Mouse (Mus musculus): ENCODE measurements around the gene Cul5. TPM values are rescaled to one million over a fixed set of nuclear protein-coding genes. Genes with fewer than 3 reads are reported as not detected.

Cul5 gene
- polyA plus RNA-seq, 1 experiment from 2014 or later: 39.2 TPM

DNA sequence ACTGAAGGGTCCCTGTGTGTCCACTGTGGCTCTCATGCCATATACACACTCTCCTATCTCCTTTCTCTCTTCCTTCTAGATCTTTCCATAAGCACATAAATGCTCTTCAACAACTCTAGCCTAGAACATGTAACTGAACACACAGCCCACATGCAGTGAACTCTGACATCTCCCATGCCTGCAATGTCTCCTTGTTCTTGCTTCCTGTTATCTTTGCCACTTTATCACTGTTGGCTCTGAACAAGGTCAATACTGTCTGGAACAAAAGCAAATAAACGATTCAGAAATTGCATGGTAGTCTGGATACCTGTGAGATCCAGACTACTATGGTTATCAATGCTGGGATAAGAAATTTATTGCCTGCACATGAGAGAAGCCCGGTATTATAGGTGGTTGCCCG lies 66.0 kb downstream of the Cul5 start:
- H3K27ac ChIP-seq (replicated peaks): peak overlapping the region; percentile 38
- no peaks in the 10 kb centered on the region for H3K27me3 ChIP-seq
- no peak for ATAC-seq (ENCODE audit: low read depth)
- peaks cover 18% of the 10 kb centered on the region for H3K4me1 ChIP-seq (replicated peaks)
- H3K9ac ChIP-seq: no peak overlapping the region
- 0 out of 2 replicates have a peak, but pooled peaks cover 3% of the 10 kb centered on the region for H3K36me3 ChIP-seq
- WGBS: 89% methylated on average over 3 of the region's 3 CpGs
- H3K4me2 ChIP-seq: no peak overlapping the region
- H3K9me3 ChIP-seq: no peaks in the 10 kb centered on the region
- no peak overlapping the region for H3K4me3 ChIP-seq

DNA sequence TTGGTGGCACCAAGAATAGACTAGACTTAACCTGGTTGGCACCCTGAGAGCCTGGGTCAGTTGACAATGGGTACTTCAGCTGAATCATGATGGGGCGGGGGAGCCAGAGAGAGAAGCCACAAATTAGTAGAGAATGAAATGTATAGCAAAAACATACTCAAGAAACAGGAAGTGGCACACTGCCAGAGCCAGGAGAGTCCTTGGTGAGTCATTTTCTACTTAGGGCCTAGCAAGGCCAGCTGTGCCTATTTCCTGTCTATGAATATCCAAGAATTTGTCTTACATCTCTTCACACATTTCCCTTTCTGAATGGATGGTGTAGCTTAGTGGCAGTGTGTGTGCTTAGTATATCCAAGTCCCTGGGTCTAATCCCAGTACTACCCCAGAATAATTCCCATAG lies 66.4 kb downstream of the Cul5 start:
- H3K9me3 ChIP-seq: no peaks in the 10 kb centered on the region
- no peak overlapping the region for H3K4me2 ChIP-seq
- no peak for ATAC-seq (ENCODE audit: low read depth)
- no peak overlapping the region for H3K4me3 ChIP-seq
- peak overlapping the region; percentile 38 for H3K27ac ChIP-seq (replicated peaks)
- 75% methylated on average over 1 of the region's 1 CpGs for WGBS
- no peaks in the 10 kb centered on the region for H3K27me3 ChIP-seq
- 0 out of 2 replicates have a peak, but pooled peaks cover 3% of the 10 kb centered on the region for H3K36me3 ChIP-seq
- H3K4me1 ChIP-seq (replicated peaks): peaks cover 14% of the 10 kb centered on the region
- H3K9ac ChIP-seq: no peak overlapping the region

DNA sequence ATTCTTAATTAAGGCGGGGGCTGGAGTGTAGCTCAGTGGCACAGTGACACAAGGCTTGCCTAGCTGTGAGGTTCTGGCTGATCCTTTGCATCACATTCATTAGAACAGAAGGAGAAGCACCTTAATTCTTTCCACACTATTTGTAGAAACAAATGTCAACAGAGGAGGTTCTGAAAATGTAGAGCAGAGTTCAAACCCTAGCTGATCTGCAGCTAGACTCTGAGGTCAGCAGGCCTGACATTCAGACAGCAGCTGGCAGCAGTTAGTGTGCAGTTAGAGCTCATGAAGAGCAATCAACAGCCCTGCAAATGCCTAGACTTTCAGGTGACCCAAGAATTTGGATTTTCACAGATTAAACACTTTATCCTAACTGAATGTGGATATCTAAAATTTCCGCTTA lies 68.3 kb downstream of the Cul5 start:
- H3K4me1 ChIP-seq (replicated peaks): 0 out of 2 replicates have a peak, but pooled peaks cover 10% of the 10 kb centered on the region
- H3K9me3 ChIP-seq: no peaks in the 10 kb centered on the region
- H3K27me3 ChIP-seq: no peaks in the 10 kb centered on the region
- H3K4me2 ChIP-seq: no peak overlapping the region
- 93% methylated on average over 2 of the region's 2 CpGs for whole genome bisulfite sequencing
- 0 out of 2 replicates have a peak, but pooled peaks cover 3% of the 10 kb centered on the region for H3K36me3 ChIP-seq
- no peak overlapping the region for H3K9ac ChIP-seq
- no peak overlapping the region for H3K27ac ChIP-seq (replicated peaks)
- H3K4me3 ChIP-seq: no peak overlapping the region
- ATAC-seq (ENCODE audit: low read depth): no peak

- no peak for ATAC-seq (ENCODE audit: low read depth)
- H3K36me3 ChIP-seq: peaks cover 13% of the 10 kb centered on the region
- 74% methylated on average over 6 of the region's 6 CpGs for WGBS
- H3K27ac ChIP-seq (replicated peaks): no peak overlapping the region
- H3K9ac ChIP-seq: no peak overlapping the region
- H3K4me1 ChIP-seq (replicated peaks): 0 out of 2 replicates have a peak, but pooled peaks cover 6% of the 10 kb centered on the region
- no peaks in the 10 kb centered on the region for H3K9me3 ChIP-seq
- H3K27me3 ChIP-seq: no peaks in the 10 kb centered on the region
- H3K4me2 ChIP-seq: no peak overlapping the region
- no peak overlapping the region for H3K4me3 ChIP-seq
Measured at GRCm38 (mm10) chr9:53598631-53599030, 71.2 kb downstream of the Cul5 start.

GRCm38 (mm10) chr9:53596971-53597600 lies 72.7 kb downstream of the Cul5 start:
- no peak overlapping the region for H3K9ac ChIP-seq
- H3K27ac ChIP-seq (replicated peaks): no peak overlapping the region
- no peaks in the 10 kb centered on the region for H3K9me3 ChIP-seq
- WGBS: 91% methylated on average over 4 of the region's 4 CpGs
- H3K4me2 ChIP-seq: no peak overlapping the region
- no peak for ATAC-seq (ENCODE audit: low read depth)
- no peaks in the 10 kb centered on the region for H3K27me3 ChIP-seq
- H3K4me1 ChIP-seq (replicated peaks): no peaks in the 10 kb centered on the region
- H3K4me3 ChIP-seq: no peak overlapping the region
- H3K36me3 ChIP-seq: peaks cover 27% of the 10 kb centered on the region

DNA sequence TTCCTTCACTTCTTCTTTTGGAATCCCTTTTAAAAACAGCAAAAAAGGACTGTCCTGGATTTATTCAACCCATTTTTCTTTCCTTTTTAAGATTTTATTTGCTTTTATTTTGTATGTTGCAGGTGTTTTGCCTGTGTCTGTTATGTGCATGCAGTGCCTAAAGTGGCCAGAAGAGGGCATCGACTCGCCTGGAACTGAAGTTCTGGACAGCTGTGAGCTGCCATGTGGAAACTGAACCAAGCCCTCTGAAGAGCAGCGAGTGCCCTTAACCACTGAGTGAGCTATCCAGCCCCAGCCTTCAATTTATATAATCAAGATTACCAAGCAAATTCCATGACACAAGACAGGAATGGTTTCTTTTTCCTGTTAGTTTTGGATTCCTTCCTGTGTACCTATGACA lies 75.0 kb downstream of the Cul5 start:
- H3K9me3 ChIP-seq: no peaks in the 10 kb centered on the region
- H3K4me2 ChIP-seq: no peak overlapping the region
- H3K9ac ChIP-seq: no peak overlapping the region
- no peaks in the 10 kb centered on the region for H3K27me3 ChIP-seq
- no peak for ATAC-seq (ENCODE audit: low read depth)
- H3K4me1 ChIP-seq (replicated peaks): no peaks in the 10 kb centered on the region
- 6% methylated on average over 3 of the region's 3 CpGs for WGBS
- no peak overlapping the region for H3K27ac ChIP-seq (replicated peaks)
- peaks cover 47% of the 10 kb centered on the region for H3K36me3 ChIP-seq
- no peak overlapping the region for H3K4me3 ChIP-seq

DNA sequence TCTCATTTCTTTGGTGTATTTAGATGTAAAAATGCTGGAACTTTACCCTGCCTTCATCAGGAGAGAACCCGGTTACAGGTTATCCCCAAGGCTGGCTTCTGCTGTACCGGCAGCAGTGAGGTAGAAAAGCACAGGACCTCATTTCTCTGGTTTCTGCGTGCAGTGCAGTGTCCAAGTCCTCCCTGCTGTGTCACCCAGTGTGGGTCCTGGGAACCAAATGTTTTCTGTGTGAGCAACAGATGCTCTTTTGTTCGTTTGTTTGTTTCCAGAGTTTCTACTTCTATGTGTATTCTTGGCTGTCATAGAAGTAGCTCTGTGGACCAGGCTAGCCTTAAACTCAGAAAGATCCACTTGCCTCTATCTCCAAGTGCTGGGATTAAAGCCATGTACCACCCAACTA lies 87.9 kb downstream of the Cul5 start:
- Histone ChIP-seq H3K4me2 (no peak overlapping the region), H3K4me1 (replicated peaks) (no peaks in the 10 kb centered on the region), H3K27ac (replicated peaks) (no peak overlapping the region), H3K9ac (no peak overlapping the region), H3K27me3 (no peaks in the 10 kb centered on the region), H3K4me3 (no peak overlapping the region), H3K9me3 (no peaks in the 10 kb centered on the region), H3K36me3 (peaks cover 83% of the 10 kb centered on the region)
- WGBS: 83% methylated on average over 4 of the region's 4 CpGs
- no peak for ATAC-seq (ENCODE audit: low read depth)

- H3K9me3 ChIP-seq: no peaks in the 10 kb centered on the region
- no peaks in the 10 kb centered on the region for H3K27me3 ChIP-seq
- 89% methylated on average over 5 of the region's 5 CpGs for WGBS
- peaks cover 61% of the 10 kb centered on the region for H3K36me3 ChIP-seq
- no peak for ATAC-seq (ENCODE audit: low read depth)
- no peak overlapping the region for H3K27ac ChIP-seq (replicated peaks)
- H3K4me3 ChIP-seq: no peak overlapping the region
- no peaks in the 10 kb centered on the region for H3K4me1 ChIP-seq (replicated peaks)
- H3K4me2 ChIP-seq: no peak overlapping the region
- H3K9ac ChIP-seq: no peak overlapping the region
Measured at GRCm38 (mm10) chr9:53575721-53576120, 94.1 kb downstream of the Cul5 start.

DNA sequence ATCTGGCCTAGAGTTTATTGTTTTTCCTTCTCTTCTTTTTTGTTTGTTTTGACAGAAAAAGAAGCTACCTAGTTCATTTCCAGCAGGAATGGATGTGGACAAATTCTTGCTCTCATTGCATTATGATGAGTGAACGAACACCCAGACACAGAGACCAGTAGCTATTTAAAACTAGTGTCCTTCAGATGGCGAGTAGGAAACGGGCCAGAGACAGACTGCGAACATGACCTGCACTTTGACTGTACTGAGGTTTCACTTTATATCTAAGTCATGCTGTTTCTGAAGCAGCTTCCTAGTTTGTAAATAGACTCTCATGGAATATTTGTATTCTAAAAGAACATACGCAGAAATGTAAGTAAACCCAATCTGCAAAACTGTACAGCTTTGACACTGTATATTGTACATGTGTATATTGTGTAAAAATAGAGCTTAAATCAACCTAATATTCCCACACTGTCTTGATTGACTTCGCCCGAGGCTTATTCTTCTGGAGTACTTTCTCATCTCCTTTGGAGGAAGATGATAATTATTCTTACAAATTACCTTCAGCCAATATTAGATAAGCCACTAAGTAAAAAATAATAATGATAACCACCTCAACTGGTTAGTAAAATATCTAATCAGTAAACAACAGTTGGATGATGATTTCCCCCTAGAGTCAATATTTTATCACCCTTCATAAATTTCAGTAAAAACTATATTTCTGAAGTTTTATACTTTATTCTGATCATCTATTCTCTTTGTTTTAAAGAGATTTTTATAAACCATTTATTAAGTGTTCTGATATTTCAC lies 97.1 kb downstream of the Cul5 start:
- no peaks in the 10 kb centered on the region for H3K4me1 ChIP-seq (replicated peaks)
- peaks cover 57% of the 10 kb centered on the region for H3K36me3 ChIP-seq
- H3K27me3 ChIP-seq: no peaks in the 10 kb centered on the region

GRCm38 (mm10) chr9:53570662-53571061 lies 99.2 kb downstream of the Cul5 start:
- 63% methylated on average over 6 of the region's 6 CpGs for WGBS
- H3K4me2 ChIP-seq: no peak overlapping the region
- H3K9me3 ChIP-seq: no peaks in the 10 kb centered on the region
- peaks cover 67% of the 10 kb centered on the region for H3K36me3 ChIP-seq
- H3K4me1 ChIP-seq (replicated peaks): no peaks in the 10 kb centered on the region
- no peak overlapping the region for H3K4me3 ChIP-seq
- H3K27ac ChIP-seq (replicated peaks): no peak overlapping the region
- ATAC-seq (ENCODE audit: low read depth): no peak
- H3K27me3 ChIP-seq: no peaks in the 10 kb centered on the region
- H3K9ac ChIP-seq: no peak overlapping the region

More for the DNA sequence above, 97.1 kb downstream of the Cul5 start:
- H3K9ac ChIP-seq: no peak overlapping the region
- H3K9me3 ChIP-seq: no peaks in the 10 kb centered on the region
- no peak overlapping the region for H3K27ac ChIP-seq (replicated peaks)
- H3K4me2 ChIP-seq: no peak overlapping the region
- 96% methylated on average over 7 of the region's 7 CpGs for WGBS
- no peak for ATAC-seq (ENCODE audit: low read depth)
- no peak overlapping the region for H3K4me3 ChIP-seq

Measured in neural tube, embryonic 13.5 days (tissue).